In genomic region chr7:113543158-113543557, GRCm38 (mm10) we compare ENCODE assay signal across 36 mouse cellular contexts. TPM values are rescaled to one million over a fixed set of nuclear protein-coding genes. Genes with fewer than 3 reads are reported as not detected.
DNase-seq lines count a peak whose midpoint lies in the region; ATAC-seq and TF ChIP-seq lines count a peak whose summit lies in the region.
"Had no signal": no experiment of that assay in that cellular context is flagged by ENCODE, and none has a peak within 500 bp of the region (broad histone marks: within the 10 kb centered on the region; RNA-seq: fewer than 3 reads in every experiment).

No protein-coding gene starts in this region.

- no peaks in the 10 kb centered on the region for H3K9me3 ChIP-seq in liver, embryonic 12.5 days (replicated peaks)
- no peaks in the 10 kb centered on the region for H3K9me3 ChIP-seq in liver, embryonic 11.5 days (ENCODE audit: control insufficient read depth, low read length)
- no peaks in the 10 kb centered on the region for H3K9me3 ChIP-seq in liver, embryonic 14.5 days (ENCODE audit: control insufficient read depth, low read length)
- H3K9me3 ChIP-seq: embryonic facial prominence, embryonic 10.5 days; embryonic facial prominence, embryonic 15.5 days; heart, embryonic 12.5 days; hindbrain, embryonic 13.5 days; limb, embryonic 12.5 days; neural tube, embryonic 12.5 days had no signal

- no peak for DNase-seq in liver, embryonic 11.5 days (ENCODE audit: low spot score)
- DNase-seq in c-Kit-positive CD71-positive TER-119-negative erythroid progenitor cells, embryonic 14.5 days (ENCODE audit: low read depth), result peak; percentile 62
- DNase-seq in liver, embryonic 14.5 days (ENCODE audit: low read depth in 3 of 3, low spot score in 3 of 3), result peak; percentile 17 to 35 (median 24)
- no peak for DNase-seq in natural killer cell, adult 2 months (ENCODE audit: low spot score in 2 of 2)
- DNase-seq in cerebellum, adult 11 months, result no peak
- DNase-seq in heart, adult 8-10 months (ENCODE audit: low spot score), result no peak
- DNase-seq: adrenal gland, adult 2 months; adrenal gland, postnatal 36 days; cerebellum, adult 18-20 months; cerebellum, postnatal 14 days; gastrocnemius, postnatal 25 days; heart, adult 18-20 months; heart, postnatal 4 days; kidney, adult 9 months; kidney, postnatal 14 days; layer of hippocampus, adult 9-11 months; lung, adult 2 months; lung, postnatal 14 days; right cerebral cortex, adult 18-20 months; right cerebral cortex, postnatal 4 days; thymus, adult 18-20 months; thymus, postnatal 36 days had no signal

- H3K4me1 ChIP-seq in liver, embryonic 12.5 days, result no peaks in the 10 kb centered on the region
- H3K4me1 ChIP-seq in liver, embryonic 11.5 days (replicated peaks; ENCODE audit: control insufficient read depth, insufficient read depth, low read length), result no peaks in the 10 kb centered on the region
- no peaks in the 10 kb centered on the region for H3K4me1 ChIP-seq in liver, embryonic 14.5 days (replicated peaks; ENCODE audit: control insufficient read depth in 2 of 2, insufficient read depth in 2 of 2, low read length in 1 of 2)
- H3K4me1 ChIP-seq: embryonic facial prominence, embryonic 10.5 days; embryonic facial prominence, embryonic 15.5 days; heart, embryonic 12.5 days; hindbrain, embryonic 13.5 days; limb, embryonic 12.5 days; neural tube, embryonic 12.5 days had no signal

- no peak overlapping the region for H3K4me3 ChIP-seq in liver, embryonic 12.5 days
- H3K4me3 ChIP-seq in liver, embryonic 11.5 days (ENCODE audit: low read depth, low read length), result no peak overlapping the region
- H3K4me3 ChIP-seq in liver, embryonic 14.5 days (ENCODE audit: insufficient read depth in 1 of 2, low read depth in 2 of 2, low read length in 2 of 2), result no peak overlapping the region
- H3K4me3 ChIP-seq: embryonic facial prominence, embryonic 10.5 days; embryonic facial prominence, embryonic 15.5 days; heart, embryonic 12.5 days; hindbrain, embryonic 13.5 days; limb, embryonic 12.5 days; neural tube, embryonic 12.5 days had no signal

- 68% methylated on average over 1 of the region's 1 CpGs for WGBS in liver, embryonic 12.5 days (ENCODE audit: insufficient replicate concordance)
- 71% methylated on average over 1 of the region's 1 CpGs for WGBS in liver, embryonic 11.5 days
- 60% methylated on average over 1 of the region's 1 CpGs for WGBS in liver, embryonic 14.5 days (ENCODE audit: insufficient replicate concordance)

- peak; percentile 47; the same call in 1 of the 2 replicates for ATAC-seq in liver, embryonic 12.5 days
- no peak for ATAC-seq in liver, embryonic 11.5 days (replicated peaks; ENCODE audit: low FRiP score)
- peak; percentile 66; the same call in 1 of the 2 replicates for ATAC-seq in liver, embryonic 14.5 days (ENCODE audit: insufficient read depth)
- ATAC-seq in megakaryocyte-erythroid progenitor cell, adult 5-6 weeks (replicated peaks; ENCODE audit: low FRiP score, low TSS enrichment, poor library complexity, severe bottlenecking), result peak; percentile 98
- ATAC-seq: forebrain, embryonic 14.5 days; intestine, postnatal 0 days; midbrain, embryonic 16.5 days had no signal

- no peak overlapping the region for H3K4me2 ChIP-seq in liver, embryonic 12.5 days
- no peak overlapping the region for H3K4me2 ChIP-seq in liver, embryonic 11.5 days
- H3K4me2 ChIP-seq in liver, embryonic 14.5 days (ENCODE audit: low read depth), result no peak overlapping the region
- H3K4me2 ChIP-seq: embryonic facial prominence, embryonic 15.5 days; heart, embryonic 12.5 days; hindbrain, embryonic 13.5 days; limb, embryonic 12.5 days; midbrain, embryonic 11.5 days; neural tube, embryonic 12.5 days had no signal

- TF ChIP-seq CTCF in liver, embryonic 14.5 days (IDR thresholded peaks at IDR 0.05; ENCODE audit: low read depth), result no peak

- TF ChIP-seq EP300 in liver, embryonic 14.5 days (IDR thresholded peaks at IDR 0.05; ENCODE audit: low read depth), result peak; percentile 68

- H3K9ac ChIP-seq in liver, embryonic 12.5 days, result no peak overlapping the region
- no peak overlapping the region for H3K9ac ChIP-seq in liver, embryonic 11.5 days (ENCODE audit: low read depth, low read length)
- H3K9ac ChIP-seq in liver, embryonic 14.5 days (replicated peaks), result no peak overlapping the region
- H3K9ac ChIP-seq: embryonic facial prominence, embryonic 15.5 days; heart, embryonic 12.5 days; hindbrain, embryonic 13.5 days; limb, embryonic 12.5 days; neural tube, embryonic 12.5 days had no signal

- no peak overlapping the region for H3K27ac ChIP-seq in liver, embryonic 12.5 days
- no peak overlapping the region for H3K27ac ChIP-seq in liver, embryonic 11.5 days (ENCODE audit: low read depth, low read length)
- no peak overlapping the region for H3K27ac ChIP-seq in liver, embryonic 14.5 days
- H3K27ac ChIP-seq: embryonic facial prominence, embryonic 10.5 days; embryonic facial prominence, embryonic 15.5 days; hindbrain, embryonic 13.5 days; limb, embryonic 12.5 days; neural tube, embryonic 12.5 days; stomach, postnatal 0 days had no signal

- no peaks in the 10 kb centered on the region for H3K27me3 ChIP-seq in liver, embryonic 12.5 days (replicated peaks)
- no peaks in the 10 kb centered on the region for H3K27me3 ChIP-seq in liver, embryonic 11.5 days (replicated peaks; ENCODE audit: control insufficient read depth, insufficient read depth, low read length)
- no peaks in the 10 kb centered on the region for H3K27me3 ChIP-seq in liver, embryonic 14.5 days (ENCODE audit: control insufficient read depth, insufficient read depth, low read length)
- H3K27me3 ChIP-seq: CH12.LX; embryonic facial prominence, embryonic 15.5 days; heart, embryonic 12.5 days; hindbrain, embryonic 13.5 days; limb, embryonic 12.5 days; neural tube, embryonic 12.5 days had no signal

- peaks cover 32% of the 10 kb centered on the region for H3K36me3 ChIP-seq in liver, embryonic 12.5 days
- peaks cover 3% of the 10 kb centered on the region; the same call in 1 of the 2 replicates for H3K36me3 ChIP-seq in liver, embryonic 11.5 days (ENCODE audit: control insufficient read depth, insufficient read depth, low read length)
- peaks cover 5% of the 10 kb centered on the region for H3K36me3 ChIP-seq in liver, embryonic 14.5 days (replicated peaks; ENCODE audit: control insufficient read depth, insufficient read depth, low read depth)

RNA-seq across cellular contexts. Expression of gene Far1, which starts 29.5 kb away (rescaled TPM):
- 33.1 and 37.9 TPM in 2 replicates for polyA plus RNA-seq in liver, embryonic 12.5 days (2016; fragmentation: Nextera tagmentation; extraction: Ambion mirVana)
- polyA plus RNA-seq in liver, embryonic 11.5 days (2014; fragmentation: Nextera tagmentation; extraction: Ambion mirVana), result 45.2 and 51.0 TPM in 2 replicates
- polyA plus RNA-seq in liver, embryonic 14.5 days (2012; rRNA removed), result 8.6 and 12.0 TPM in 2 replicates
- 21.8 and 24.9 TPM in 2 replicates for polyA plus RNA-seq in liver, embryonic 14.5 days (2014; fragmentation: Nextera tagmentation; extraction: Ambion mirVana)
- total RNA-seq in megakaryocyte-erythroid progenitor cell, adult 5-6 weeks (2014; fragmentation: Nextera tagmentation), result 93.3 and 99.3 TPM in 2 replicates
- total RNA-seq in megakaryocyte-erythroid progenitor cell, adult 5-6 weeks (2017), result 79.9 and 107 TPM in 2 replicates
- 10 to 100 TPM; 15.2 to 23.6 (median 20.9) TPM for total RNA-seq in heart, adult 8-10 months (2022)

Comparison
In these comparisons a context has a peak if more than half of its experiments do, and no peak if none do; other contexts are left out.
1. DNase-seq: peak in c-Kit-positive CD71-positive TER-119-negative erythroid progenitor cells, embryonic 14.5 days (single experiment) and liver, embryonic 14.5 days (3 of 3); none in liver, embryonic 11.5 days (single experiment), natural killer cell, adult 2 months (0 of 2), cerebellum, adult 11 months (single experiment) and heart, adult 8-10 months (single experiment).